Mouse (Mus musculus) Patski (cell line): ENCODE measurements around the gene Smdt1. TPM values are rescaled to one million over a fixed set of nuclear protein-coding genes. Genes with fewer than 3 reads are reported as not detected.

Experiments
- ATAC-seq: fragments of 100-300 bp; one replicate; pipeline ENCODE4 v1.8.0; 2021
- CTCF ChIA-PET: fragments of 350-600 bp; sonication (Branson Sonifier 250); formaldehyde crosslinking; loops from one replicate; lab custom pipeline; 2022; ENCODE audit warnings: inconsistent platforms; lab: Charles Lee
- POLR2A ChIA-PET: fragments of 350-600 bp; sonication (Branson Sonifier 250); formaldehyde crosslinking; loops from one replicate; lab custom pipeline; 2022; ENCODE audit warnings: antibody characterized with exemption, inconsistent platforms; lab: Charles Lee
- DNase-seq: peaks from one replicate; pipeline ENCODE4 v3.0.0-alpha.2; 2011; ENCODE audit warnings: low read depth, low spot score
- H3K27me3 ChIP-seq: fragments of 371-371 bp; one replicate; pipeline ENCODE4 v1.5.1; 2021
- CTCF ChIP-seq: fragments of 100-300 bp; IDR thresholded peaks from one replicate; pipeline ENCODE4 v1.5.1; 2021
- in situ Hi-C: fragments of 300-500 bp; cut with MboI; formaldehyde crosslinking; loops from 3 replicates; pipeline ENCODE4 v1.11.1; 2018; ENCODE audit warnings: low pct_unique_long_range_greater_than_20kb, mixed read lengths
- polyA plus RNA-seq: library from polyadenylated mRNA; unstranded; gene quantifications from one replicate; pipeline ENCODE4 v1.2.3, GENCODE M21; 2021

Smdt1 gene
- polyA plus RNA-seq, 1 experiment from 2014 or later = 185 TPM

GRCm38 (mm10) chr15:82368146-82368545, 29.4 kb downstream of the Smdt1 start:
- DNase-seq = no peak
- POLR2A ChIA-PET = no interaction called here
- ATAC-seq = no peak
- H3K27me3 ChIP-seq = no peaks in the 10 kb centered on the region
- no peak for TF ChIP-seq CTCF
- in situ Hi-C loops = no loop called here
- CTCF ChIA-PET = no interaction called here

- no peaks in the 10 kb centered on the region for H3K27me3 ChIP-seq
- TF ChIP-seq CTCF = no peak
- ChIA-PET CTCF (interaction anchor here (0.9 kb wide), 1 partner anchor 11 kb away, joined by 3 read pairs; no protein-coding TSS in a partner anchor), POLR2A (no interaction called here)
- DNase-seq (no peak), ATAC-seq (no peak)
- in situ Hi-C loops = no loop called here
Measured at GRCm38 (mm10) chr15:82368851-82369250, 30.1 kb downstream of the Smdt1 start.

GRCm38 (mm10) chr15:82372446-82372845, 33.7 kb downstream of the Smdt1 start:
- in situ Hi-C loops = no loop called here

GRCm38 (mm10) chr15:82372991-82373390, 34.2 kb downstream of the Smdt1 start:
- in situ Hi-C loops = no loop called here
- no peaks in the 10 kb centered on the region for H3K27me3 ChIP-seq
- no peak for DNase-seq
- ATAC-seq = no peak
- CTCF ChIA-PET = no interaction called here
- no peak for TF ChIP-seq CTCF
- POLR2A ChIA-PET = no interaction called here

More at GRCm38 (mm10) chr15:82372446-82372845, 33.7 kb downstream of the Smdt1 start:
- DNase-seq = no peak
- POLR2A ChIA-PET = no interaction called here
- ATAC-seq = no peak
- CTCF ChIA-PET = no interaction called here
- H3K27me3 ChIP-seq = no peaks in the 10 kb centered on the region
- no peak for TF ChIP-seq CTCF

GRCm38 (mm10) chr15:82374437-82374836, 35.7 kb downstream of the Smdt1 start:
- TF ChIP-seq CTCF = no peak
- DNase-seq (no peak), ATAC-seq (no peak)
- H3K27me3 ChIP-seq = no peaks in the 10 kb centered on the region
- POLR2A ChIA-PET = no interaction called here
- CTCF ChIA-PET = no interaction called here
- in situ Hi-C loops = no loop called here

GRCm38 (mm10) chr15:82375855-82376254, 37.1 kb downstream of the Smdt1 start:
- CTCF ChIA-PET = no interaction called here
- no peak for ATAC-seq
- no peak for TF ChIP-seq CTCF

DNA sequence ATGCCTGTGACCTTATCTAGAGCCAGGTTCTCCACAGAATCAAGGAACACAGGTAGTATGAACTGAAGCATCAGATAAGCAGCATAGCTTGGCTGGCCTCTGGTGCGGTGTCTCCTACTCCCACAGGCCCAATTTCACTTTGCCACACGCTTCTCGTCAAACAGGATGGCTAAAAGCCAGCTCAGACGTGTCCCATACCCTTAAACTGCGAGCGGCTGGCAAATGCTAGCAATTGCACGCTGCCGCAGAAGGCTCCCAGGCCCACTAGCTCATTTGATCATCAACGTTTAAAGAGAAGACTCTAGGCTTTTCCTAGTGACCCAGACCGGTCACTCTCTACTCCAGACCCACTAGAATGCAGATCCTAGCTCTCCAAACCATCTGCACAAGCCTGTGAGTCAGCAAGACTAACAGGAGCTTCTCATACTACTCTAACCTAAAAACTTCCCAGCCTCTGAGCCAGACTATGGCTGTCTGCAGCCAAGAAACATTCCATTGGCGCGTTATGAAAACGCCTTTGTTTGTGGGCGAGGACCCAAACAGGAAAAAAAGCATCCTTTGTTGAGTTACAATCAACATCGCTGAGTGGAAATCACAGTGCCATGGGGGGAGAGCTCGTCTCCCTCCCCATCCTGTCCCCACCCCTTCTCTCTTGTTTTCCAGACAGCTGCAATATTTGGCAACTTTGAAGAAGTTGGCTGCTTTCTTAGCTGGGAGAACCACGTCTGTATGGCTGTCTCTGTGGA, 37.8 kb downstream of the Smdt1 start:
- no peak for DNase-seq
- TF ChIP-seq CTCF = no peak
- no peak for ATAC-seq
- in situ Hi-C loops = no loop called here
- ChIA-PET POLR2A (interaction anchor here (1.0 kb wide), 1 partner anchor 43 kb away, joined by 3 read pairs; no protein-coding TSS in a partner anchor), CTCF (no interaction called here)
- H3K27me3 ChIP-seq = peaks cover under 1% of the 10 kb centered on the region

More at GRCm38 (mm10) chr15:82375855-82376254, 37.1 kb downstream of the Smdt1 start:
- no peaks in the 10 kb centered on the region for H3K27me3 ChIP-seq
- in situ Hi-C loops = no loop called here
- DNase-seq = no peak
- POLR2A ChIA-PET = no interaction called here

GRCm38 (mm10) chr15:82377701-82378100, 38.9 kb downstream of the Smdt1 start:
- ChIA-PET CTCF (no interaction called here), POLR2A (interaction anchor here (1.0 kb wide), 1 partner anchor 44 kb away, joined by 3 read pairs; no protein-coding TSS in a partner anchor)
- DNase-seq (no peak), ATAC-seq (no peak)
- in situ Hi-C loops = no loop called here
- TF ChIP-seq CTCF = no peak
- H3K27me3 ChIP-seq = peaks cover 7% of the 10 kb centered on the region

- no peak for ATAC-seq
- CTCF ChIA-PET = no interaction called here
- peaks cover 9% of the 10 kb centered on the region for H3K27me3 ChIP-seq
- POLR2A ChIA-PET = no interaction called here
- in situ Hi-C loops = no loop called here
- DNase-seq = no peak
- no peak for TF ChIP-seq CTCF
Measured at GRCm38 (mm10) chr15:82378261-82379180, 39.8 kb downstream of the Smdt1 start.

DNA sequence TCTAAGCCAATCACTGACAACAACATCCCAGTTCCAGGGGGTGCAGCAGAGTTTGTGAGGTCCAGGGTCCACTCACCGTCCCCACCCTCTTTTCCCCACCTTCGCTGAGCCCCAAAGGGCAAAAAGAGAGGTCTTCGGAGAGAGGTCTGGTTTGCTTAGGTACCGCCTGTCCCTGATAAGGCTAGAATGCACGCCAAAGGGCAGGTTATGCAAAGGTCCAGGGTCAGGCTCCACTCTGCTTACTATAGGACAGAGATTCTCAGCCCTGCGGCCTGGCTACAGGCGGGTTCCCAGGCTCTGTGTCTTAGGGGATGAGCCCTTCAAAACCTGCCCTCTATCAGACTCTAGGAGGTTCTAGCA, 40.7 kb downstream of the Smdt1 start:
- CTCF ChIA-PET = no interaction called here
- no peak for TF ChIP-seq CTCF
- in situ Hi-C loops = no loop called here
- H3K27me3 ChIP-seq = peaks cover 16% of the 10 kb centered on the region
- POLR2A ChIA-PET = no interaction called here
- ATAC-seq (no peak), DNase-seq (no peak)
